Mouse (Mus musculus): Measurements from ENCODE around the gene Gtpbp1.

Gtpbp1 gene

GRCm38 (mm10) chr15:79685141-79685641, 5.5 kb upstream of the Gtpbp1 start:
- DNase-seq (ENCODE audit: low spot score) = no peak

GRCm38 (mm10) chr15:79686046-79686869, 4.4 kb upstream of the Gtpbp1 start:
- no peak for DNase-seq (ENCODE audit: low spot score)

GRCm38 (mm10) chr15:79687175-79687574, 3.5 kb upstream of the Gtpbp1 start:
- no peak for DNase-seq (ENCODE audit: low spot score)

- peak; percentile 97 for DNase-seq (ENCODE audit: low spot score)
Observed at GRCm38 (mm10) chr15:79687646-79688267, 2.9 kb upstream of the Gtpbp1 start, which contains the start of gene Josd1. Josd1 (minus strand) TSS chr15:79687919.

- no peak for DNase-seq (ENCODE audit: low spot score)
Observed at GRCm38 (mm10) chr15:79688268-79688956, 2.2 kb upstream of the Gtpbp1 start.

GRCm38 (mm10) chr15:79689662-79690425, 801 bp upstream of the Gtpbp1 start:
- no peak for DNase-seq (ENCODE audit: low spot score)

- DNase-seq (ENCODE audit: low spot score) = peak; percentile 43
Observed at GRCm38 (mm10) chr15:79691023-79691508, 421 bp downstream of the Gtpbp1 start.

GRCm38 (mm10) chr15:79692334-79692733, 1.7 kb downstream of the Gtpbp1 start:
- no peak for DNase-seq (ENCODE audit: low spot score)

GRCm38 (mm10) chr15:79693740-79694139, 3.1 kb downstream of the Gtpbp1 start:
- DNase-seq (ENCODE audit: low spot score) = no peak

GRCm38 (mm10) chr15:79694512-79694911, 3.9 kb downstream of the Gtpbp1 start:
- no peak for DNase-seq (ENCODE audit: low spot score)

- DNase-seq (ENCODE audit: low spot score) = no peak
Observed at GRCm38 (mm10) chr15:79695516-79695915, 4.9 kb downstream of the Gtpbp1 start.

GRCm38 (mm10) chr15:79696508-79696907, 5.9 kb downstream of the Gtpbp1 start:
- DNase-seq (ENCODE audit: low spot score) = no peak

GRCm38 (mm10) chr15:79697011-79697410, 6.4 kb downstream of the Gtpbp1 start:
- no peak for DNase-seq (ENCODE audit: low spot score)

- no peak for DNase-seq (ENCODE audit: low spot score)
Observed at GRCm38 (mm10) chr15:79697558-79698187, 7.0 kb downstream of the Gtpbp1 start.

GRCm38 (mm10) chr15:79706603-79707214, 16.1 kb downstream of the Gtpbp1 start:
- no peak for DNase-seq (ENCODE audit: low spot score)

GRCm38 (mm10) chr15:79708229-79708822, 17.7 kb downstream of the Gtpbp1 start:
- no peak for DNase-seq (ENCODE audit: low spot score)

GRCm38 (mm10) chr15:79715646-79716045, 25.0 kb downstream of the Gtpbp1 start:
- DNase-seq (ENCODE audit: low spot score) = no peak

- no peak for DNase-seq (ENCODE audit: low spot score)
Observed at GRCm38 (mm10) chr15:79716710-79717109, 26.1 kb downstream of the Gtpbp1 start.

- DNase-seq (ENCODE audit: low spot score) = no peak
Observed at GRCm38 (mm10) chr15:79720267-79720666, 29.6 kb downstream of the Gtpbp1 start.

GRCm38 (mm10) chr15:79720796-79721195, 30.2 kb downstream of the Gtpbp1 start:
- no peak for DNase-seq (ENCODE audit: low spot score)

Measured in urinary bladder, postnatal 25 days (tissue).